Mouse (Mus musculus): ENCODE results near the gene Ceacam20.
A peak's percentile ranks its signal among the peaks of the same experiment; 100 is the strongest.
"Not testable (repeated sequence)": the region's sequence is repeated elsewhere in the genome, so short reads cannot be mapped to it uniquely, and the experiment has no call there.

Gene Ceacam20

DNA sequence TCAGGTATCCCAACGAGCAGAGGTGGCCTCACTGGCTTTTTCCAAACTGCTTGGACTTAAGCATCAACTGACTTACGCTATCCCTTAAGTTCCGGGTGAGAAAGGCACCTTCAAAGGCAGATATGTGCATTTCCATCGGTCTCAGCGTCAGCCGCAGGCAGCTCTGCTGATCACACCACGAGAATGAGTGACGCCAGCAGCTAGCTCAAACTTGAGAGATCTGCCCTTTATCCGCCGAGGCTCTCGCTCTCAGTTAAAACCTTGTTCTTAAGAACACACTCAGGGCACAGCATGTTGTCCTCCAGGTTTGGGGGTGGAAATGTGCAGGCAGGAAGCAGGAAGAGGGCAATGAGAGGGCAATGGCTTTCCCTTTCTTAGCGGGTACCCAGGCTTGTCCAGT, 16.3 kb upstream of the Ceacam20 start:
- peak; percentile 78 for DNase-seq (ENCODE audit: low read depth)

DNA sequence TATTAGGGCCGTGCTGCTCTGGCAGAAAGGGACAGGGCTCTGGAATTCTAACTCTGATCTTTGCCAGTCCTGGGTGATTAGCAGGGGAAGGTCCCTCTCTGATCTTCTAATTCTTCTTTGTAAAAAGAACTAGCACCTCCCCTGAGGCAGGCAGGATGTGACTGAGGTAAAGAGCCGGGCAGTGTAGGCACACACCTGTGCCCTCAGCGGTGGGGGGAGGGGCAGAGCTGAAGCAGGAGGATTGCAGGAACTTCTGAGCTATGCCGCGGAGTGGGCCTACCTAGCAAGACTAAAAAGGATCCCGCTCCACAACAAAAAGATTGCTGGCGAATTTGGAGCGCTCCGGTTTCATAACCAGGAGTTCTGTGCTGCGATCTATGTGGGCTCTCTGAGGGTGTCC, 15.2 kb upstream of the Ceacam20 start:
- DNase-seq (ENCODE audit: low read depth): peak; percentile 84

DNA sequence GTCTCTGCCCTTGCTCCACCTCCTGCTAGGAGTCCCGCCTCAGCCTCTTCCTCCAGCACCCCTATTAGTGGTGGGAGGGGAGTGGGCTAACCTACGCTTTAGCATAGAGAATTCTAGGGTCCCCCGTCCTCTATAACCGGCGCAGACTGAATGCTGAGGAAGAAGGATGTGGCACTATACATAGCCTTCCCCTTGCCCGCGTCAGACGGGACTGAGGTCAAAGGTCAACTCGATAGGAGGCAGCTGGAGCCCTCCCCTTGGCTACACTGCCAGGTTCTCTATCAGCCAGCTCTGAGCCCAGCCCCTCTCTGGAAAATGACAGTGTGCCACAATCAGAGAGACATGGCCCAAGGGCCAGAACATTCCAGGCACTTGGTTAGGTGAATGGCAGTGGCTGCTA, 14.6 kb upstream of the Ceacam20 start, which contains the start of gene Igsf23:
TSS of gene Igsf23 (minus strand) at position 168 of the 400 bp plus-strand sequence.
- DNase-seq (ENCODE audit: low read depth): peak; percentile 65

DNA sequence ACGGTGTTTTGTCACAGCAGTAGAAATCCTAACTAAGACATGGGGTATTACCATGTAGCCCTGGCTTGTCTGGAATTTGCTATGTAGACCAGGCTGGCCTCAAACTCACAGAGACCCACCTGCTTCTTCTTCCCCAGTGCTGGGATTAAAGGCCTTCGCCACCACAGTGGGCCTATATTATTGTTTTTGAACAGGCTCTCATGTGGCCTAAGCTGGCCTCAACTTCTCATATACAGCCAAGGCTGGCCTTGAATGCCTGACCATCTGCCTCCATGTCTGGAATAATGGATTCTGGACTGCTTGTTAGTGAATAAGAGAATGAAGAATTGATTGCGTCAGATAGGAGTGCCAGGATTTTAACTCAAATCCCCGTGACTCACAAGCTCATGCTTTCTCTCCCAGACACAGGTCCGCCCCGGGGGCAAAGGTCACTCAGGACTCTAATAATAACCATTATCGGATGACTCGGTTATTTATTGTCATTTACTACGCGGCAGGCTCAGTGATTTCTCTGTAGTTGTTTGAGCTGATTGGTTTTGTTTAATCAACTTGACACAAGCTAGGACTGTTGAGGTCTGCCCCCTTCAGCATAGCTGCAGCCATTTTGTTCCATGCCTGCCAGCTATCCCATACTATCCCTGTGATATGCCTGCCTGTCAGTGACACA, 12.8 kb upstream of the Ceacam20 start:
- DNase-seq (ENCODE audit: low read depth): no peak

DNA sequence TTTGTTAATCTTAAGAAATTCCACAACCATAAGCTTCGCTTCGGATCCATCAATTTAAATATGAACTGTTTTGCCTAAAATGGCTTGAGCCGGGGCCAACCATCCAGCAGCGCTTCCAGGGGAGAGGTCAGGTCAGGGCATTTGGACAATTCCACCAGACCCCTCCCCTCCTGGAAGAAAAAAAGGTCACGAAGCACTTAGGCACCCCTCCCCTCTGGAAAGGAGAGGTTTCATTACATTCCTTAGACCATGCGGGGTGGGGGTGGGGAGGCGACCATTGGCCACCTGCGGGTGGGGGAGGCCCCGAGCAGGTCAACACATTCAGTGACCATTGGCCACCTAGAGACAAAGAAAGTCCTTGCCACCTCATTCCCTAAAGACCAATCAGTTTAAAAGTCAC, 12.2 kb upstream of the Ceacam20 start:
- DNase-seq (ENCODE audit: low read depth): no peak

DNA sequence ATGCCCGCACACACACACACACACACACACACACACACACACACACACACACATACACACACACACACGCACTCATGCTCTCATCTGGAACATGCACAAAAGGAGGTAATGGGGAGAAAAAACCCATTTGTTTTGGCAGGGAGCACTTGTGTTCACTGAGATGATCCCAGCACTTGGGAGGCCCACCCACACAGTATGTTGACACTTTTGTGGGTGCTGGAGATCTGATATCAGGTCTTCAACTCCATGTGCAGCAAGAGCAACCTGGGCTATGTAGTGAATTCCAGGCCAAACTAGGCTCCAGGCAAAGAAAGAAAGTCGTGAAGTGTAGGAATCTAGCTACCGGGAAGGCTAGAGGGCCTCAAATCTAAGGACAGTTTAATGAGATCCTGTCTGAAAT, 9.4 kb upstream of the Ceacam20 start:
- DNase-seq (ENCODE audit: low read depth): no peak

DNA sequence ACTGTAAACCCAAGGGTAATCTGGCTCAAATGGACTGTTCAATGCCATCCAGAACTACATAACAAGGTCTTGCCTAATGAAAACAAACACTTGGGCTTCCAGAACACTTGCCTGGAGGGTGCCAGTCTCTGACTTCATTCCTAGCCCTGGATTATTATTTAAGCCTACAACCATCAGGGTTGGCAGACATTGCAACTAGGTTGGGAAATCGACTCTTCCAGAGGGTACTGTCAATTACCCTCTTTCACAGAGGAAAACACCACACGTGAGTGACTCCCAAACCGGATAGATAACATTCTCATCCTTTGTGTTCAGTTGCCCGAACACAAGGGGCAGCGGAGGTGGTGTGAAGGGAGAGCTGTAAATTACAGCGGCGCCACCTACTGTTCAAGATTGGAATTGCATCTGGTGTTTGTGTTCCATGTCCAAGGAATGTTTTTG, 8.9 kb upstream of the Ceacam20 start:
- DNase-seq (ENCODE audit: low read depth): peak; percentile 93

DNA sequence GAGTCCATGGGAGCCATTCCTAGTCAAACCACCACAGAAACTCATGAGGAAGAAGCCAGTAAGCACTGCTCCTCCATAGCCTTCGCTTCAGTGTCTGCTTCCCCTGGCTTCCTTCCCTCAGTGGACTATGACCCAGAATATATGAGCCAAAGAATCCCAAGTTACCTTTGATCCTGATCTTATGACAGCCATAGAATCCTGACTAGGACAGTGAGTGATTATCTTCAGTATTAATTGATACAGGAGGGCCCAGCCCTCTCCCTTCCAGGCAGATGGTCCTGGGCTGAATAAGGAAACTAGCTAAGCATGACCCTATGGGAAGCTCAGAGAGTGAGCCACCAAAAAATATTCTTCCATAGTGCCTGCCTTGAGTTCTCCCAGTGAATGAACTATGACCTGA, 2.8 kb upstream of the Ceacam20 start:
- no peak for DNase-seq (ENCODE audit: low read depth)

DNA sequence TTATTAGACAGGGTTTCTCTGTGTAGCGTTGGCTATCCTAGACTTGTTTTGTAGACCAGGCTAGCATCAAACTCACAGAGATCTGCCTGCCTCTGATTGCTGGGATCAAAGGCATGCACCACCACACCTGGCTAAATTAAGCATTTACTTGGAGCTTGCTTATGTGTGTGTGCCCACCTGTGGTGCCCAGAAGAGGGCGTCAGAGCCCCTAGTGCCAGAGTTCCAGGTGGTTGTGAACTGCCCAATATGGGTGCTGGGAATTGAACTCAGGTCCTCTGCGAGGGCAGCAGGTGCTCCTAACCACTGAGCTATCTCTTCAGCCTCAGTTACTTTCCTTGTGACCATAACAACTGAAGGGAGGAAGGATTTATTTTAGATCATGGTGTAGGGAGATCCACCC, 3.9 kb downstream of the Ceacam20 start:
- no peak for DNase-seq (ENCODE audit: low read depth)

DNA sequence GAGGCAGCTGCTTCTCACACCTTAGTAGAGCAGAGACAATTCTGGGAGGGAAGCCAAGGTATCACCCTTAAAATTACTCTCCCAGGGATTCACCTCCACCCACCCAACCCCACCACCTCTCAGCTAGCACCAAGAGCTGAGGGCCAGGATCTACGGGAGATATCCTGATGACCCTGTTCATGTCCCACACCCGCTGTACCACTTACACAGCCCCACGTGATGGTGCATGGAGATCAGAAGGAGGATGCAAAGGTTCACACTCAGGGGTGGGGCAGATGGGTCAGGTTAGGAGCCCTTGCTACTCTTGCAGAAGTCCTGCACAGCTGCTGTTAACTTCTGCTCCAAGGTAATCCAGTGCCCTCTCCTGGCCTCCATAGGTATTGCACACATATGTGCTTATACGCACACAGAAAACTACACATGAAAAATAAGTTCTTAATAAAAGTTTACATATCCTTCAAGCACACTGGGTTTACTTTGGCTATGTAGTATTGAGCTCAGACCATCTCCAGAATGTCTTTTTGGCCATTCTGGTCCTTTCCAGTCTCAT, 4.4 kb downstream of the Ceacam20 start:
- peak; percentile 33 for DNase-seq (ENCODE audit: low read depth)

DNA sequence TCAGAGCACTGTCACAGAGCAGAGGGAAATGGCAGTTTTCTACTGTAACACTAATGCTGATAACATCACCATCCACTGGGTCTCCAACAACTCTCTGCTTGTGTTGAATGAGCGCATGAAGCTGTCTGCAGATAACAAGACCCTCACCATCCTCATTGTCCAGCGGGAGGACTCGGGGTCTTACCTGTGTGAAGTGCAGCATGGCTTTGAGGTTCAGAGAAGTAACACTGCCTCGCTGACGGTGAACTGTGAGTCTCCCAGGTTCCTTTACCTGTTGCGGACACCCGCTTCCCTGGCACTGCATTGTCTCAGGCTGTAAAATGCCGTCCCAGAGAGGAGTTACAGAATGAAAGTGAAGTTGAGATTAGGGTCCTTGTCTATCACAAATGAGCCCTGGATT, 5.0 kb downstream of the Ceacam20 start:
- DNase-seq (ENCODE audit: low read depth): no peak

DNA sequence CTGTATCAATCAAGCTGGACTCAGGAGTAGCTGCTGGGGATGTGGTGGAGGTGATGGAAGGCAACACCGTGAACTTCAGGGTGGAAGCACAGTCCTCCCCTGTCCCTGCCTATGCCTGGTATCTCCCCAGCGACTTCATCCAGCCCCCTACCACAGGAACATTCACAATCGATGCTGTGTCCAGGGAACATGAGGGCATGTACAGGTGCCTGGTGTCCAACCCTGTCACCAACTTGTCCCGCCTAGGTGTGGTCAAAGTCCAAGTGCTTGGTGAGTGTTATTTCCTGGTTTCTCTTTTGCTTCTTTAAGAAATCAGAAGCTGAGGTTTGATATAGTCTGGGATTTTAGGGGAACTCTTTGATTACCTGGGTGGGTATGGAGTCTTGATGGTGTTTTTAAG, 6.3 kb downstream of the Ceacam20 start:
- no peak for DNase-seq (ENCODE audit: low read depth)

DNA sequence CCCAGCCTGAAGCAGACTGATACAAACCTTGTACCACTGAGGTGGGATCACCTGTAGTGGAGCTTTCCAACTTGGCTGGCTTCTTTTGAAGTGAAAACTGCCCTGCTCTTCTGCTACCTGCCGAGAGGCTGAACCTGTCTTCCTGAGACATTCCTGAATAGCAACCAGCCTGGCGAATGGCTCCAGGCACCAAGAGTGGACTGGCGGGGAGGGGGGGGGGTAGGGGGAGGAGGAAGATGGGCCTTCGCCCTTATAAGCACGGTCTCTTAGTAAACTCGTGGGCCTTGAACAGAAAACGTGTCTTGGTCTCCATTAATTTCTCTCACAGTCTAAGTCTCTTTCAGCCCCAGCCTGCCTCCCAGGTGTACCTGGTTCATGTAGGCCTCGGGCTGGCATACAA, 26.0 kb downstream of the Ceacam20 start, which contains the start of gene Nlrp9b:
TSS of gene Nlrp9b (plus strand) at position 301 of the 400 bp plus-strand sequence.
- DNase-seq (ENCODE audit: low read depth): not testable (repeated sequence)

DNA sequence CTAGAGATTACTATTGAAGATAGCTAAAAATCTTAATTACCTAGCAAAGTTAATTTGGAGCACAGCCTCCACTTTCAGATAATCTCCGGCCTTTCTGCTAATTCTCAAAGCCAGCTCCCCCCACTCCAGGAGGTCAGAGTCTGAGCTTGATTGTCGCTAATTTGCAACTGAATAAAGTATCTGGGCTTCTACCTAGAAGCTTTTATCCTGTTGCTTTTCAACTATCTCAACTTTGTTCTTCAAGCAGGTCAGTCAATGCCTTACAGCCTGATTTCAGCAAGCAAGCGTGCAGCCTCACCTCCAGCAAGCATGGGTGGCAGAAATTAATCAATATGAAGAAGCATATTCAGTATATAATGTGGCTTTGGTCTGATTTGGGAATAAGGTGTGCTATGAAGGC, 31.5 kb downstream of the Ceacam20 start:
- DNase-seq (ENCODE audit: low read depth): not testable (repeated sequence)

DNA sequence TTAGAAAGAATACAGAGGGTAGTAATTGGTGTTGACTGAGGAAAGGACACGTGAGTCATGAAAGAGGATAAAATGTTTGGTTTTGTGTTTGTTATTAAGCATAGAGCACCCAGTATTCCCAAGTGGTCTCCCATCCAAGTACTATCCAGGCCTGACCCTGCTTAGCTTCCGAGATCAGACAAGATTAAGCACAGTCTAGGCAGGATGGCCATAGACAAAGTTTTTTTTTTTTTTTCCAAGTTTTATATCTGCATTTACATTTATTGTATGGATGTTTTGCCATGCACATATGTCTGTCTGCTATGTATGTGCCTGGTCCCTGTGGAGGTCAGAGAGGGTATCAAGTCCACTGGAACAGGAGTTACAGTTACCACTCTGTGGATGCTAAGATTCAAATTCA, 44.8 kb downstream of the Ceacam20 start:
- DNase-seq (ENCODE audit: low read depth): no peak

All from induced T-regulatory cell, adult 2 months (primary cell).